ENCODE assay signal across 11 mouse cellular contexts in genomic region chr6:67128503-67129463, GRCm38 (mm10).
DNase-seq lines count a peak whose midpoint lies in the region; ATAC-seq lines count a peak whose summit lies in the region.
"Had no signal": no experiment of that assay in that cellular context is flagged by ENCODE, and none has a peak within 500 bp of the region (broad histone marks: within the 10 kb centered on the region; RNA-seq: fewer than 3 reads in every experiment).

No protein-coding gene starts in this region.

- no peak overlapping the region for H3K27ac ChIP-seq in neural tube, embryonic 11.5 days (ENCODE audit: low read depth, low read length)
- no peak overlapping the region for H3K27ac ChIP-seq in embryonic facial prominence, embryonic 10.5 days (replicated peaks)
- H3K27ac ChIP-seq: hindbrain, embryonic 15.5 days had no signal

- 0 out of 2 replicates have a peak overlapping the region, but pooled peaks have one; percentile 1 for H3K9ac ChIP-seq in neural tube, embryonic 11.5 days (ENCODE audit: low read length)
- H3K9ac ChIP-seq: hindbrain, embryonic 15.5 days had no signal

- no peak overlapping the region for H3K4me3 ChIP-seq in neural tube, embryonic 11.5 days (ENCODE audit: low read depth, low read length)
- H3K4me3 ChIP-seq in embryonic facial prominence, embryonic 10.5 days, result no peak overlapping the region
- H3K4me3 ChIP-seq: hindbrain, embryonic 15.5 days had no signal

- WGBS in neural tube, embryonic 11.5 days, result 62% methylated on average over 16 of the region's 16 CpGs
- WGBS in embryonic facial prominence, embryonic 10.5 days, result 62% methylated on average over 16 of the region's 16 CpGs

- ATAC-seq in neural tube, embryonic 11.5 days (ENCODE audit: insufficient read depth, low FRiP score, low TSS enrichment), result no peak
- peak; percentile 90 for ATAC-seq in hematopoietic stem cell, adult 5-6 weeks (replicated peaks in 1 of 2; ENCODE audit: insufficient read depth in 1 of 2, low FRiP score in 2 of 2, low TSS enrichment in 1 of 2, low read depth in 1 of 2, poor library complexity in 2 of 2, severe bottlenecking in 2 of 2)

- no peaks in the 10 kb centered on the region for H3K4me1 ChIP-seq in neural tube, embryonic 11.5 days (ENCODE audit: control insufficient read depth, insufficient read depth, low read length)
- peaks cover 9% of the 10 kb centered on the region; the same call in 1 of the 2 replicates for H3K4me1 ChIP-seq in embryonic facial prominence, embryonic 10.5 days

- DNase-seq in frontal cortex, postnatal 36 days (ENCODE audit: low spot score in 2 of 2), result peak; percentile 39 to 40
- DNase-seq in frontal cortex, postnatal 10 days (ENCODE audit: low spot score in 2 of 2), result no peak
- DNase-seq in neural tube, embryonic 11.5 days (ENCODE audit: low spot score), result no peak
- no peak for DNase-seq in neural tube, embryonic 10.5 days (ENCODE audit: extremely low spot score, low spot score)
- DNase-seq in thymus, postnatal 0 days (ENCODE audit: low spot score), result peak; percentile 77
- DNase-seq in layer of hippocampus, adult 11-12 months (ENCODE audit: low spot score), result no peak
- no peak for DNase-seq in embryonic facial prominence, embryonic 10.5 days (ENCODE audit: low spot score)
- DNase-seq: adrenal gland, postnatal 14 days; gastrocnemius, postnatal 14 days had no signal

- no peaks in the 10 kb centered on the region for H3K36me3 ChIP-seq in neural tube, embryonic 11.5 days (ENCODE audit: control insufficient read depth, insufficient read depth, low read length)
- H3K36me3 ChIP-seq in embryonic facial prominence, embryonic 10.5 days (replicated peaks), result no peaks in the 10 kb centered on the region
- H3K36me3 ChIP-seq: hindbrain, embryonic 15.5 days had no signal

- H3K4me2 ChIP-seq in neural tube, embryonic 11.5 days (ENCODE audit: low read depth), result no peak overlapping the region
- H3K4me2 ChIP-seq: hindbrain, embryonic 15.5 days had no signal

- no peaks in the 10 kb centered on the region for H3K9me3 ChIP-seq in neural tube, embryonic 11.5 days (ENCODE audit: control insufficient read depth, low read length)
- H3K9me3 ChIP-seq in embryonic facial prominence, embryonic 10.5 days, result no peaks in the 10 kb centered on the region
- H3K9me3 ChIP-seq: hindbrain, embryonic 15.5 days had no signal

- no peaks in the 10 kb centered on the region for H3K27me3 ChIP-seq in neural tube, embryonic 11.5 days (ENCODE audit: control insufficient read depth, insufficient read depth, low read length)
- no peaks in the 10 kb centered on the region for H3K27me3 ChIP-seq in embryonic facial prominence, embryonic 10.5 days (replicated peaks; ENCODE audit: low read depth, poor library complexity, severe bottlenecking)
- H3K27me3 ChIP-seq: hindbrain, embryonic 15.5 days had no signal

Comparison
In these comparisons a context has a peak if more than half of its experiments do, and no peak if none do; other contexts are left out.
1. DNase-seq: peak in frontal cortex, postnatal 36 days (2 of 2) and thymus, postnatal 0 days (single experiment); none in frontal cortex, postnatal 10 days (0 of 2), neural tube, embryonic 11.5 days (single experiment), neural tube, embryonic 10.5 days (single experiment), layer of hippocampus, adult 11-12 months (single experiment) and embryonic facial prominence, embryonic 10.5 days (single experiment).